Mouse (Mus musculus): Measurements from ENCODE around the gene Sytl1. TPM values are rescaled to one million over a fixed set of nuclear protein-coding genes. Genes with fewer than 3 reads are reported as not detected.
A peak's percentile ranks its signal among the peaks of the same experiment; 100 is the strongest.

The Sytl1 gene
- polyA plus RNA-seq, 1 experiment from 2014 or later = 1.1 TPM

DNA sequence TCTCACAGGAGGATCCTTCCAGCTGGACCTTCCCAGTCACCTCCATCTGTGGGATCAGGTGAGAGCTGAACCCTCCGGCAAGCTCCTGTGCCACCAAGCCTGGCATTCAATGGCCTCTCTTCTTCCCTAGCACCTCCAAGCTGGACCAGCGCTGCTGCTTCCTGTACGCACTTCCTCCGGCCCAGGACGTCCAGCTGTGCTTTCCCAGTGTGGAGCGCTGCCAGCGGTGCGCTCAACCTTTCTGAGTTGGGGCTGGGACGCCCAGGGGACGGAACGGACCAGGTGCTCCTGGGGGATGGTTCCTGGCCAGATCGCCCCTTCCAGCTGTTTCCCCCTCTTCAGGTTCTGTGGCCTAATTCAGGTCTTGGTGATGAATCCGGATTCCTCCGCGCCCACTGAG is 15.8 kb downstream of the Sytl1 start:
- no peak overlapping the region for H3K4me2 ChIP-seq (replicated peaks; ENCODE audit: low read depth, low read length)

DNA sequence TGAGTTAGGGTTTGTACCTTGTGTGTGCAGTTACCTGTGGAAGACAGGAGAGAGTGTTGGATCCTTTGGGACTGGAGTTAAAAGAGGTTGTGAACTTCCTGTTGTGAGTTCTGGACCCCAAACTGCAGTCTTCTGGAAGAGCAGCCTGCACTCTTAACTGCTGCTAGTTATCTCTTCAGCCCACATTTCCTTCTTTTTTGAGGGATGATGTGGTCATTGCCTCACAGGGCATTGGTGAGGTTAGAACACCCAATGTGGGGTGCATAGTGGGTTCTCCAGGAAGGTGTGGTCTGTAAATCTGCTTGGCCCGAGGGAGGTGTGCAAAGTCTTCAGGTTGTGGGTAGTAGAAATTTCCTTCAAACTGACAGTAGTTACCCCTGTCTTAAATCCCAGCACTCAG is 18.6 kb downstream of the Sytl1 start:
- Histone ChIP-seq H3K27ac (ENCODE audit: low read depth, low read length) (no peak overlapping the region), H3K4me1 (ENCODE audit: control insufficient read depth, insufficient read depth, low read length) (peaks cover 10% of the 10 kb centered on the region; the same call in 1 of the 2 replicates), H3K27me3 (ENCODE audit: control insufficient read depth, insufficient read depth, low read length) (peaks cover 28% of the 10 kb centered on the region), H3K36me3 (ENCODE audit: control insufficient read depth, insufficient read depth, low read length) (no peaks in the 10 kb centered on the region), H3K4me2 (replicated peaks; ENCODE audit: low read depth, low read length) (no peak overlapping the region), H3K9me3 (ENCODE audit: control insufficient read depth, low read length) (no peaks in the 10 kb centered on the region), H3K9ac (ENCODE audit: low read depth, low read length) (no peak overlapping the region), H3K4me3 (ENCODE audit: low read length) (no peak overlapping the region)
- WGBS = 83% methylated on average over 1 of the region's 1 CpGs
- ATAC-seq (ENCODE audit: low FRiP score, low TSS enrichment) = no peak

More for the DNA sequence above, 15.8 kb downstream of the Sytl1 start:
- no peak overlapping the region for H3K9ac ChIP-seq (ENCODE audit: low read depth, low read length)
- H3K27me3 ChIP-seq (ENCODE audit: control insufficient read depth, insufficient read depth, low read length) = peaks cover 48% of the 10 kb centered on the region
- 30% methylated on average over 15 of the region's 15 CpGs for WGBS
- H3K9me3 ChIP-seq (ENCODE audit: control insufficient read depth, low read length) = no peaks in the 10 kb centered on the region
- no peak overlapping the region for H3K4me3 ChIP-seq (ENCODE audit: low read length)
- H3K4me1 ChIP-seq (ENCODE audit: control insufficient read depth, insufficient read depth, low read length) = peaks cover 25% of the 10 kb centered on the region
- H3K36me3 ChIP-seq (ENCODE audit: control insufficient read depth, insufficient read depth, low read length) = no peaks in the 10 kb centered on the region
- no peak overlapping the region for H3K27ac ChIP-seq (ENCODE audit: low read depth, low read length)
- no peak for ATAC-seq (ENCODE audit: low FRiP score, low TSS enrichment)

DNA sequence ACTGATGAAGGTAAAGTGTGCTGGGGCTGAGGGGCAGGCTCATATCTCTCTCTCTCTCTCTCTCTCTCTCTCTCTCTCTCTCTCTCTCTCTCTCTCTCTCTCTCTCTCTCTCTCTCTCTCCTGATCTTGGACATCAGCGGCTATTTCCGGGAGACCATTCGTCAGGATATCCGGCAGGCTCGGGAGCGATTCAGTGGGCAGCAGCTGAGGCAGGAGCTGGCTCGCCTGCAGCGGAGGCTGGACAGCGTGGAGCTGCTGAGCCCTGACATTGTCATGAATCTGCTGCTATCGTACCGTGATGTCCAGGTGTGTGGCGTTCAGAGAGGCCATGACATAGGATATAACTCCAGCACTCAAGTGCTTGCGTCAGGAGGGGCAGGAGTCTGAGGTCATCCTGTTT is 19.4 kb downstream of the Sytl1 start:
- Histone ChIP-seq H3K9ac (ENCODE audit: low read depth, low read length) (no peak overlapping the region), H3K27ac (ENCODE audit: low read depth, low read length) (no peak overlapping the region), H3K9me3 (ENCODE audit: control insufficient read depth, low read length) (no peaks in the 10 kb centered on the region), H3K4me1 (ENCODE audit: control insufficient read depth, insufficient read depth, low read length) (peaks cover 10% of the 10 kb centered on the region; the same call in 1 of the 2 replicates), H3K27me3 (ENCODE audit: control insufficient read depth, insufficient read depth, low read length) (peaks cover 26% of the 10 kb centered on the region), H3K4me3 (ENCODE audit: low read length) (no peak overlapping the region), H3K4me2 (replicated peaks; ENCODE audit: low read depth, low read length) (no peak overlapping the region), H3K36me3 (ENCODE audit: control insufficient read depth, insufficient read depth, low read length) (no peaks in the 10 kb centered on the region)
- 19% methylated on average over 12 of the region's 13 CpGs for WGBS
- ATAC-seq (ENCODE audit: low FRiP score, low TSS enrichment) = no peak

DNA sequence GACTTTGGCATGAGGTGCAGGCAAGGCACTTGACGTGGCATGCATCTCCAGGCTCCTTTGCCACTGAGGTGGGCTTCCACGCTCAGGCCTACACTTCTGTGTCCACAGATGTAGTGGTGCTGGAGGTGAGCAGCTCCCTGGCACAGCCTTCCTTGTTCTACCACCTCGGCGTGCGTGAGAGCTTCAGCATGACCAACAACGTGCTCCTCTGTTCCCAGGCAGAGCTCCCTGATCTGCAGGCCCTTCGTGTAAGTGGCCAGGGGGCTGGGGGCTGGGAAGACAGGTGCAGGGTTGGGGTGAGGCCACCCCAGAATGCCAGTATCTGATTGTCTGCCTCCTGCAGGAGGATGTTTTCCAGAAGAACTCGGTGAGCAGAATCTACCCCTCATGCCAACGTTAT is 20.2 kb downstream of the Sytl1 start:
- Histone ChIP-seq H3K27me3 (ENCODE audit: control insufficient read depth, insufficient read depth, low read length) (peaks cover 18% of the 10 kb centered on the region), H3K9me3 (ENCODE audit: control insufficient read depth, low read length) (no peaks in the 10 kb centered on the region)
- WGBS = 72% methylated on average over 9 of the region's 9 CpGs

GRCm38 (mm10) chr4:133241910-133242309 is 21.0 kb downstream of the Sytl1 start:
- no peak for ATAC-seq (ENCODE audit: low FRiP score, low TSS enrichment)
- H3K4me3 ChIP-seq (ENCODE audit: low read length) = peak overlapping the region; percentile 65
- no peak overlapping the region for H3K27ac ChIP-seq (ENCODE audit: low read depth, low read length)
- WGBS = 29% methylated on average over 11 of the region's 11 CpGs
- H3K36me3 ChIP-seq (ENCODE audit: control insufficient read depth, insufficient read depth, low read length) = no peaks in the 10 kb centered on the region
- peak overlapping the region; percentile 13; the same call in 1 of the 2 replicates for H3K9ac ChIP-seq (ENCODE audit: low read depth, low read length)
- H3K9me3 ChIP-seq (ENCODE audit: control insufficient read depth, low read length) = no peaks in the 10 kb centered on the region
- peaks cover 5% of the 10 kb centered on the region; the same call in 1 of the 2 replicates for H3K4me1 ChIP-seq (ENCODE audit: control insufficient read depth, insufficient read depth, low read length)
- peaks cover 10% of the 10 kb centered on the region; the same call in 1 of the 2 replicates for H3K27me3 ChIP-seq (ENCODE audit: control insufficient read depth, insufficient read depth, low read length)
- peak overlapping the region; percentile 93 for H3K4me2 ChIP-seq (replicated peaks; ENCODE audit: low read depth, low read length)

More for the DNA sequence above, 20.2 kb downstream of the Sytl1 start:
- H3K4me1 ChIP-seq (ENCODE audit: control insufficient read depth, insufficient read depth, low read length) = peaks cover 10% of the 10 kb centered on the region; the same call in 1 of the 2 replicates
- no peak overlapping the region for H3K4me2 ChIP-seq (replicated peaks; ENCODE audit: low read depth, low read length)
- no peaks in the 10 kb centered on the region for H3K36me3 ChIP-seq (ENCODE audit: control insufficient read depth, insufficient read depth, low read length)
- H3K4me3 ChIP-seq (ENCODE audit: low read length) = no peak overlapping the region
- no peak overlapping the region for H3K27ac ChIP-seq (ENCODE audit: low read depth, low read length)
- no peak overlapping the region for H3K9ac ChIP-seq (ENCODE audit: low read depth, low read length)
- ATAC-seq (ENCODE audit: low FRiP score, low TSS enrichment) = no peak

- no peaks in the 10 kb centered on the region for H3K36me3 ChIP-seq (ENCODE audit: control insufficient read depth, insufficient read depth, low read length)
- H3K9me3 ChIP-seq (ENCODE audit: control insufficient read depth, low read length) = no peaks in the 10 kb centered on the region
- H3K4me1 ChIP-seq (ENCODE audit: control insufficient read depth, insufficient read depth, low read length) = peaks cover 2% of the 10 kb centered on the region; the same call in 1 of the 2 replicates
- peak; percentile 92 for ATAC-seq (ENCODE audit: low FRiP score, low TSS enrichment)
- peak overlapping the region; percentile 66 for H3K27ac ChIP-seq (ENCODE audit: low read depth, low read length)
- peak overlapping the region; percentile 93 for H3K4me2 ChIP-seq (replicated peaks; ENCODE audit: low read depth, low read length)
- H3K27me3 ChIP-seq (ENCODE audit: control insufficient read depth, insufficient read depth, low read length) = peaks cover 4% of the 10 kb centered on the region; the same call in 1 of the 2 replicates
- under 1% methylated on average over 78 of the region's 78 CpGs for WGBS
- peak overlapping the region; percentile 65 for H3K4me3 ChIP-seq (ENCODE audit: low read length)
- H3K9ac ChIP-seq (ENCODE audit: low read depth, low read length) = peak overlapping the region; percentile 75
Observed at GRCm38 (mm10) chr4:133240934-133241908, 21.7 kb downstream of the Sytl1 start.

DNA sequence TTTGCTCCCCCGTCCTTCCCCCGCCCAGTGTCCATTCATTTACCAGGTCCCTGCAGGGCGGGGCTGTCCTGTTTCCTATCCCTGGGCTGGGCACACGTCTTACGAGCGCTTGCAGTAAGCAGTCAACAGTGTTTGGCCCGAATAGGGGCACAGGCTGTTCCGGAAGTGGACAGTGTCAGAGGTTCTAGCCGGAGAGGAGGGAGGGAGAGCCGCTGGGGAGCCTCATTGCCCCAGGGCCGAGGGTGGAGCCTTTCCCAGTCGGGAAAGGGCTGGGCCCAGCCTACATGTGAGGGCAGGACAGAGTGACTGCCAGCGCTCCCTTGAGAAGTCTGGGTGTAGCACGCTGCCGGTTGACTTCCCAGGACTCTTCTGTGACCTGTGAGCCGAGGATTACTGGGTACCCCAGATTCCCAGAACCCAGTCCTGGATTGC is 22.4 kb downstream of the Sytl1 start, which contains the start of gene Map3k6:
TSS of gene Map3k6 (plus strand) at position 329 of the 432 bp plus-strand sequence.
- Histone ChIP-seq H3K36me3 (ENCODE audit: control insufficient read depth, insufficient read depth, low read length) (no peaks in the 10 kb centered on the region), H3K9ac (ENCODE audit: low read depth, low read length) (peak within 1 kb of the TSS; percentile 75), H3K4me2 (replicated peaks; ENCODE audit: low read depth, low read length) (peak within 1 kb of the TSS; percentile 93), H3K4me3 (ENCODE audit: low read length) (peak within 1 kb of the TSS; percentile 65), H3K4me1 (ENCODE audit: control insufficient read depth, insufficient read depth, low read length) (peaks cover 2% of the 10 kb centered on the region; the same call in 1 of the 2 replicates), H3K27me3 (ENCODE audit: control insufficient read depth, insufficient read depth, low read length) (peaks cover 4% of the 10 kb centered on the region; the same call in 1 of the 2 replicates), H3K27ac (ENCODE audit: low read depth, low read length) (peak within 1 kb of the TSS; percentile 66), H3K9me3 (ENCODE audit: control insufficient read depth, low read length) (no peaks in the 10 kb centered on the region)
- 4% methylated on average over 16 of the region's 16 CpGs for WGBS
- peak; percentile 25; the same call in 1 of the 2 replicates for ATAC-seq (ENCODE audit: low FRiP score, low TSS enrichment)

- Histone ChIP-seq H3K27ac (ENCODE audit: low read depth, low read length) (no peak overlapping the region), H3K4me2 (replicated peaks; ENCODE audit: low read depth, low read length) (no peak overlapping the region), H3K9me3 (ENCODE audit: control insufficient read depth, low read length) (no peaks in the 10 kb centered on the region), H3K27me3 (ENCODE audit: control insufficient read depth, insufficient read depth, low read length) (peaks cover 4% of the 10 kb centered on the region; the same call in 1 of the 2 replicates), H3K4me3 (ENCODE audit: low read length) (no peak overlapping the region), H3K4me1 (ENCODE audit: control insufficient read depth, insufficient read depth, low read length) (no peaks in the 10 kb centered on the region), H3K9ac (ENCODE audit: low read depth, low read length) (no peak overlapping the region), H3K36me3 (ENCODE audit: control insufficient read depth, insufficient read depth, low read length) (no peaks in the 10 kb centered on the region)
- ATAC-seq (ENCODE audit: low FRiP score, low TSS enrichment) = no peak
- 82% methylated on average over 4 of the region's 4 CpGs for WGBS
Observed at GRCm38 (mm10) chr4:133237911-133238310, 25.0 kb downstream of the Sytl1 start.

GRCm38 (mm10) chr4:133235415-133235814 is 27.5 kb downstream of the Sytl1 start:
- no peaks in the 10 kb centered on the region for H3K9me3 ChIP-seq (ENCODE audit: control insufficient read depth, low read length)
- no peak overlapping the region for H3K4me3 ChIP-seq (ENCODE audit: low read length)
- no peaks in the 10 kb centered on the region for H3K36me3 ChIP-seq (ENCODE audit: control insufficient read depth, insufficient read depth, low read length)
- H3K4me1 ChIP-seq (ENCODE audit: control insufficient read depth, insufficient read depth, low read length) = no peaks in the 10 kb centered on the region
- no peak overlapping the region for H3K27ac ChIP-seq (ENCODE audit: low read depth, low read length)
- no peak for ATAC-seq (ENCODE audit: low FRiP score, low TSS enrichment)
- H3K9ac ChIP-seq (ENCODE audit: low read depth, low read length) = no peak overlapping the region
- H3K4me2 ChIP-seq (replicated peaks; ENCODE audit: low read depth, low read length) = no peak overlapping the region
- WGBS = 80% methylated on average over 5 of the region's 5 CpGs
- no peaks in the 10 kb centered on the region for H3K27me3 ChIP-seq (ENCODE audit: control insufficient read depth, insufficient read depth, low read length)

Data from kidney, embryonic 14.5 days (tissue).